Mouse (Mus musculus) adrenal gland, adult 18-20 months (tissue): ENCODE measurements around the gene Scrt2. TPM values are rescaled to one million over a fixed set of nuclear protein-coding genes. Genes with fewer than 3 reads are reported as not detected.
A peak's percentile ranks its signal among the peaks of the same experiment; 100 is the strongest.

Experiments used
- DNase-seq, 2 experiments: peaks; one replicate each; pipeline ENCODE4 v3.0.0; 2021 to 2022; ENCODE audit warnings: low spot score in 2 of 2
- total RNA-seq, 2 experiments: library from RNA; stranded (reverse); gene quantifications; 1 replicate in 1 of 2; 2 replicates in 1 of 2; pipeline ENCODE4 v1.2.3; 2021

The Scrt2 gene
- total RNA-seq, 2 experiments from 2014 or later: 0.36 to 0.58 TPM

DNA sequence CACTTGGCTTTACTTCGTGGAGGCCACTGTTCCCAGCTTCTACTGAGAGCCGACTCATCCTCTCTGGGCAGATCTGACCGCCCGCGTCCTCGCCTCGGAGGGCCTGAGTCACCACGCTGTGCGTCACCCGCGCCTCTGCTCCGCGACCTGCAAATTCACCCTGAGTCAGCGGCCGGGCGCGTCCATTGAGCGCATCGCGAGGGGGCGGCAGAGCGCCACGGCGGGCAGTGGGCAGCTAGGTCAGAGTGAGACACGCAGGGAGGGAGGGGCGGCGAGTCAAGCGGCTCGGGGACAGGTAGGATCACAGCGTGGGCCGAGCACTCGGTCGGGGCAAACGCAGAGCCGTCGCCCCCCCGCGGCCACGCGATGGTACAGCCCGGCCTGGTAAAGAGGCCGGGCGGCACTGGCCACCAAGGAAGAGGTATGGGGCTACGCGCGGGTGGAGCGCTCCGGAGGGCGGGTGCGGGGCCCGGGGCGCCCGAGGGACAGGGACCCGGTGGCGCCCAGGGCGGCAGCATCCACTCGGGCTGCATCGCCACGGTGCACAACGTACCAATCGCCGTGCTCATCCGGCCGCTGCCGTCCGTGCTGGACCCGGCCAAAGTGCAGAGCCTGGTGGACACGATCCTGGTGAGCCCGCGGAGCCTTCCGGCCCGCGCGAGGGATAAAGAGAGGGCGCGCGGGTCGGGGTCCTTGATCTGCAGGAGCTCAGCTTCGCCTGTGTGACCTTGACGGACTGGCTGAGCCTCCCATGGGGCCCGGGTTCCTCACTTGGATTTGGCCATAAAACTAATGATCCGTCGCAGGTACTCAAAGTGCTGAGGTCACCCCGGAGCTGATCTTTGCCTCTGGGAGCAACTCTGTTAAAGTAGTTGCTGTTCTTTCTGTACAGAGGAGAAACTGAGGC lies 24.2 kb downstream of the Scrt2 start, which contains the start of gene Srxn1:
Gene Srxn1, plus strand, starts transcription at position 199 of the 907 bp plus-strand sequence.
- peak; percentile 90 to 92 for DNase-seq

DNA sequence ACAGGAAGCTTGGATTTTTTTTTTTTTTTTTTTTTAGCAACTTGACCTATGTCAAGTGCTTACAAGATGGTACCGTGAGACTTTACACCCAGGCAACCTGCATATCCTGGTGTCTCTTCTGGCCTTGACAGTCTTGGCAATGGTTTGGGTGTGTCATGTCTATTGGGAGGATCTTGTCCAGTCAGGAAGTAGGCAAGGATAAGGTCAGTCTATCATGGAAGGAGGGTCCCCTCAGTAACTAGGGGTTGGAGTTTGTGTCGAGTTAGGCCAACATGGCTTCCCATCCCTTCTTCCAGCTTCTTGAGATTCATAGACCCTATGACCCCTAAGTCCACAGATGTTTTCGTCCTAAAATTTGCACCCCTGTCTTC lies 24.9 kb downstream of the Scrt2 start:
- DNase-seq: no peak

- no peak for DNase-seq
Measured at GRCm38 (mm10) chr2:152106597-152106996, 25.3 kb downstream of the Scrt2 start.

DNA sequence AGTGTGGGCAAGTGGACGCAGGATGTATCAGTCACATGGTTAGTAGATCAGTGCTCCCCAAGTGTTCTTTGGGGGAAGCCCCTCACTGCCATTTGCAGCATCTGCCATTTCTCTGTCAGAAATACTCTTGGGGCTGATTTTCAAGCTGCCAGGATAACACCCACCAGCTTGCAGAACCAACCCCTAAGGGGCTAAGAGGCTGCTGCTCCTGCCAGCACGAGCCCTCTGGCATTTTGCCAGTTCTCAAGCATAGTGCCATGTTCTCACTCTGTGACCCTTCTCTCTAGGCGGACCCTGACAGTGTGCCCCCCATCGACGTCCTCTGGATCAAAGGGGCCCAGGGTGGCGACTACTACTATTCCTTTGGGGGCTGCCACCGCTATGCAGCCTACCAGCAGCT lies 27.4 kb downstream of the Scrt2 start:
- no peak for DNase-seq

DNA sequence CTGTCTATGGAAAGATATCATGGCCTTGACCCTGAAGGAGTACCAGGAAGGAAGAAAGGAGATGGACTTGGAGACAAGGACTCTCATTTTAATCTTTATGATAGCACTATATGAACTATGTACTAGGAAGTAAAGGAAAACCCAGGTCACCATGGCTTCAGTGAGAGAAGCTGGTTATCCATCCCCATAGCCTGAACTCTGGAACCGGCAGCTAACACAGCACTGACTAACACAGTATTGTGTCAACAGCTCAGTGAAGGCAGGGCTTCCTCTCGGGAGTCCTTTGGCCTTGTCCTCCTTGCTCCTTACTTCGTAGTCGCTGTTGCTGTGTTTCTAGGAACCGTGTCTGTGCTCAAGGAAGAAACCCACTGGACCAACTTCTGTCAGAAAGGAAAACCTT lies 28.1 kb downstream of the Scrt2 start:
- no peak for DNase-seq

DNA sequence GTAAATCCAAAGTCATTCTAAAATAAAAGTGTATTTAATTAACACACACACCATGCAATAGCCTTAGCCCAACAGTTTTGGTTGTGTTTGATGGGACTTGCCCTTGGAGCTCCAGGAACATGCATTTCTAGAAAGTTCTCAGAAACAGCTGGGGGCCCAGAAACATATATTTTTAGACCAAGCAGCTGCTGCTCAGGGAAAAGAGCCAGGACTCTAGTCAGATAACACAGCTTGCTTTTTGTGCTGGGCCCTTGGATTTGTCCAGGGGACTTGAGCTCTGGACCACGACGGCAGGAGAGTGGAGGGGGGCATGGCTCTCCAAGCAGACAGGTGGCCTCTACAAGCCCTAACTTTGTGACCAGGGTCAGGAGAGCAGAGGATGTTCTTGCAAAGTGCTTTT lies 30.0 kb downstream of the Scrt2 start:
- no peak for DNase-seq

DNA sequence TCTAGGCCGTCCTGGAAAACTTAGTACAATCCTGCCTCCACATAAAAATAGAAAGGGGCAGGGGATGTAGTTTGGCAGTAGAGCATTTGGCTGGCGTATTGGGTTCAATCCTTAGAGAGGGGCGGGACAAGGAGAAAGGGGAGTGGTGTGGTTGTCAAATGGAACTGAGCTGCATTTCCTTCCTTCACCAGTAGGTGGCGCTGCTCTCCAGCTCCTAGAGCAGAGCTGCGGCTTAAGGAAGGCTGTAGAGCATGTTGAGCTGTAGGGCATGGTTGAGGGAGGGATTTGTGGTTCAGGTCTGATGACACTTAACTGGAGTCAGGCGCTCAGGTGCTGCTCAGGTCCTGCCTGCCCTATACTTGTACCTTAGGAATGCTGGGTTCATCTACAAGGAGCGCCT lies 30.6 kb downstream of the Scrt2 start:
- peak; percentile 93 to 94 for DNase-seq

DNA sequence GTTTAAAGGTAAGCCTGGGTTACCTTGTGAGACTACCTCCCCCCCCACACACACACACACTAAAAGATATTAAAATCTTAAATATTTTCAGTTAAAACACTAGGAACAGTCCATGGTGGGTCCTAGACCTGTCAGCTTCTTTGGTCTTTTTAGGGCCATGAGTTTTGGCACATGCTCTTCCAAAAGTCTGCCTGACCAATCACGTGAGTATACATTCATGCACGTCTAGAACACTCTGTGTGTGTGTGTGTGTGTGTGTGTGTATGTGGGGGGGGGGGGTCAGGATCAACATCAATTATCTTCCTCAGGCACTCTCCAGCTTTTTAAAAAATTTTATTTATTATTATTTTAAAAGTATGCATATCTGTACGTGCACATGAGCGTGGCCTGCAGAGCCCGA lies 31.2 kb downstream of the Scrt2 start:
- no peak for DNase-seq

GRCm38 (mm10) chr2:152112970-152113369 lies 31.6 kb downstream of the Scrt2 start:
- DNase-seq: no peak

- DNase-seq: no peak
Measured at GRCm38 (mm10) chr2:152114057-152114975, 33.0 kb downstream of the Scrt2 start.

DNA sequence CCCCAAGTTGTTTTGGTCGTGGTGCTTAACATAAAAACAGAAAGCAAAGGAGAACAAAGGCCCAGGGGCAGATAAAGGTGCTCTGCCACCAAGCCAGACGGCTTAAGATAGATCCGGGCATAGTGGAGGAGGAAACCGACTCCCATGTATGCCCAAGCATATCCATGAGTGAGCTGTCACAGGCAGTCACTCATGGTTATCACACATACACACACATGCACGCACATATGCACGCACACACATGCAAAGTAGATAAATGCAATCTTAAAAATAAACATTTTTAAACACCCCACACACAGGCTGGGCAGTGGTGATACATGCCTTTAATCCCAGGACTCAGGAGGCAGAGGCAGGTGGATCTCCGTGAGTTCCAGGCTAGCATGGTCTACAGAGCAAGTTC lies 36.4 kb downstream of the Scrt2 start:
- no peak for DNase-seq

DNA sequence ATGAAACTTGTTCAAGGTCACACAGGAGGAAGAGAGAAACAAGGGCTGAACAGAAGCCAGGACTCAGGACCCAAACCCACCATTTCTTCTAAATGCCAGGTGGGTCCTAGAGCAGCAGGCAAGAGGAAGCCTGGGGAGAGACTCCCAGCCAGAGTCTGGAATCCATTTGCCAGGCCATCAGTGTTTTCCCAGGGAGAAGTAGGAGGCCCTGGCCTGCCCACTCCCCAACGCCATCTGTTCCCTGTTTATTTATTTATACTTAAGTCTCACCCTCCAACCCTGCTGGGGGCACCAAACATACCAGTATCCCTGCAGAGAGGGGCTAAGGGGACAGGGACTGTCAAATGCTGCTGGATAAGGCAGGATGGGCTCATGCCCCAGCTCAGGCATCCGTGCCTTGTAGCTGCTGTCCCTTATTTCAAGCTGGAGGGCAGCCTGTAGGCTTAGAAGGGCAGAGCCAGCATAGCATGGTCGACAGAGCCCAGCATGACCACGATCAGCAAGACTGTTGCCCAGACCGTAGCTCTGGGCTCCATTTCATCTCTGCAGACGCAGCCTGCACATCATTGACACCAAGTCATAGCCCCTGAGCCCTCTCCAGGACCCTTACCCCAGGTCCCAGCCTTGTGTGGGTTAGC lies 38.0 kb downstream of the Scrt2 start:
- no peak for DNase-seq

DNA sequence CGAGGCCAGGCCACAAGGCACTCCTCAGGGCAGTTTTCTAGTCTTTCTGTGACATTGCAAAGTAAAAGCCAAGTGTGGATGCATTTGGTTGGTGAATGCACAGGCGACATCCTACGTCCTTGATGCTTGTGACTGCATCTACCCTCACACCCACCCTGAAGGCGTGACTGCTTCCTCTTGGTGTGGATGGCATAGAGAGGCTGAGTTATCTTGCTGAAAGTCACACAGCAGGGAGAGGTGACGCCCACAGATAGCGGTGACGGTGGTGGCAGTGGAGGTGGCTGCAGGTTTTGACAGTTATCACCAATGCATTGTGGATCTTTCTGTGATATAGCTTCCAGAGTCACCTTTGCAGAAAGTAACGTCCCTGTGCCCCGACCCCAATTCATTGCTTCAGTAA lies 41.6 kb downstream of the Scrt2 start:
- no peak for DNase-seq

DNA sequence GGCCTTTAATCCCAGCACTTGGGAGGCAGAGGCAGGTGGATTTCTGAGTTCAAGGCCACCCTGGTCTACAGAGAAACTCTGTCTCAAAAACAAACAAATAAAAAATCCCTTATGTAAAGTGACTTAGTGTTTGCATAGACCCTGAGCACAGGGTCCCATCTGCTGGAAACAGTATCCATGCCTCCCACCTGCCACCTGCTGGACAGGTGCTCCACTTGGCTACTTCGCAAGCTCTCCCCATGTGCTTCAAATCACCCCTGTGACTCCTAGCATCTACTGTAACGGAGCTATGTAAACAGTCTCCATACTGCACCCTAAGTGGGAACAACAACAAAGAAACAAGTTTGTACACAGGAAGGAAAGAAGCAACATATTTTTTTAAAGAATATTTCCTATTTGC lies 47.3 kb downstream of the Scrt2 start:
- no peak for DNase-seq

DNA sequence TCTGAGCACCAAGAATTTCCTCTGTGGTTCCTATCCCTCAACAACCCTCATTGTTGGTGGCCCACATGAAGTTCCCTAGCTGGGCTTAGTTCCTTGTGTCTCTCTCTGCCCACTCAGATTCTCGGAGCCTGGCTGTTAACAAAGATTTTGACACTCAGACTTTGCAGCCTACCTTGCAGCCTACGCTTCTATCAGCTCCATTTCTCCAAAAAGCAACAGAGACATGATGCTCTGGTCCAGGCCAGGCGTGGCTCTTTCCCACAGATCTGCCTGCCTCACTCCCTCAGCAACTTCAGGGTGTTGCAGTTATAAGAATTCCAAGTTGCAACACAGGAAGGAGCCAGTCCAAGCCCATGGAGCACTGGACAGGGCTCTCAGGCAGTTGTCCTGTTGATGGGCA lies 48.4 kb downstream of the Scrt2 start:
- DNase-seq: no peak

DNA sequence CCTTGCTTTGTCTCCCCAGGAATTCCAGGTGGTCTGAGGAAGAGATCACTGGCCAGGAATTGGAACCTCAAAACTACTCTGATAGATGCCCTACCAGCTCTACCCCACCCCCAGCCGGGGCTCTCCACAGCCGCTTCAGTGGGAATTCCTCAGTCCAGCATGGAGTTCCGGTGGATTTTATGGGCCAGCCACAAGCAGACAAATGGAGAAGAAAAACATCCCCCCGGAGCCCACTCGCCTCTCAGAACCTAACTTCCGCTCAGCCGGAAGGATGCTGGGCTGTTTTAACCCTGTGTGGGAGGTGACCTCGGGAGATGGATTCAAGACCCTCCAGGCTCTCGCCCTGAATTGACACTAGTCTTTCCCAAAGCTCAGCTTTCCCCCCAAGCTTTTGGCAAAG lies 50.7 kb downstream of the Scrt2 start:
- DNase-seq: no peak

DNA sequence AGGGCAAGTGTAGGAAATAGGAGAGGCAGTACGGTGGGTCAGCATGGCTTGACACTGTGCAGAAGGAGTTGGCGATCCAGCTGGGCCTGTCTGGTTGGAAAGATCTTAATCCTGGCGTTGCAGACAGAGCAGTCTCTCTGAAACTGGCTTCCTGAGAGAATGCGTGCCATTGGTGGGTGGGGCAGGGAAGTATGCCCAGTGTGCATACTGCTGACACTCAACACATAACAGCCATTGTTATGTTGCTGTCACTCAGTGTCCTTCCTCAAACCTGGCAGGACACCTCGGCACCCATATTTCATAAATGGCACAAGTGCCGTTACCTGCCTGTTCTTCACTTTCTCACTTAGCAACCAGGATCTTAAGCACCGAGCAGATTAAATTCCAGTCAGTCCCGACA lies 51.4 kb downstream of the Scrt2 start:
- no peak for DNase-seq

GRCm38 (mm10) chr2:152139191-152139987 lies 58.1 kb downstream of the Scrt2 start:
- no peak for DNase-seq

- DNase-seq: no peak
Measured at GRCm38 (mm10) chr2:152140941-152141340, 59.6 kb downstream of the Scrt2 start.

DNA sequence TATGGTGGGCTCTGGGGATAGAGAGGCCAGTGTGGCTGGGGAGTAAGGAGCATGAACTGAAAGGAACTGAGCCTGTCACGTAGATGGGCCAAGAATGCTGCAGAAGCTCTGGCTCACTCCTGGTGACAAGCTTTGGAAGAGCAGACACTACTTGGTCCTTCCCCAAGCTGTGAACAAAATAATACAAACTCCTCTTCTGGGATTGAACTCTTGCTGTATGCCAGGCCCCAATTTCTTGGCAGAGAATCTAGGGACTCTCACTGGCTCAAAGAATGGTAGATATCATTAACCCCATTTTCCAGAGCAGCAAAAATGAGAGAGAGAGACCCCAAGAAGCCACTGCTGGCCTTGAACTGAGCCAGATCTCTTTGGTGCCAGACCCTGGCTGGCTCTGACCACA lies 60.2 kb downstream of the Scrt2 start:
- no peak for DNase-seq

GRCm38 (mm10) chr2:152142046-152142445 lies 60.7 kb downstream of the Scrt2 start:
- peak in 1 of 2 experiments; percentile 40 for DNase-seq
